Mouse (Mus musculus) kidney, postnatal 36 days (tissue): ENCODE data around the gene Fam114a2.
A peak's percentile ranks its signal among the peaks of the same experiment; 100 is the strongest.
"Not testable (repeated sequence)": the region's sequence is repeated elsewhere in the genome, so short reads cannot be mapped to it uniquely, and the experiment has no call there.

Experiments used
- DNase-seq, 2 experiments: peaks; one replicate each; pipeline ENCODE4 v3.0.0; 2021 to 2022; ENCODE audit warnings: mixed read lengths in 2 of 2

Fam114a2 gene

DNA sequence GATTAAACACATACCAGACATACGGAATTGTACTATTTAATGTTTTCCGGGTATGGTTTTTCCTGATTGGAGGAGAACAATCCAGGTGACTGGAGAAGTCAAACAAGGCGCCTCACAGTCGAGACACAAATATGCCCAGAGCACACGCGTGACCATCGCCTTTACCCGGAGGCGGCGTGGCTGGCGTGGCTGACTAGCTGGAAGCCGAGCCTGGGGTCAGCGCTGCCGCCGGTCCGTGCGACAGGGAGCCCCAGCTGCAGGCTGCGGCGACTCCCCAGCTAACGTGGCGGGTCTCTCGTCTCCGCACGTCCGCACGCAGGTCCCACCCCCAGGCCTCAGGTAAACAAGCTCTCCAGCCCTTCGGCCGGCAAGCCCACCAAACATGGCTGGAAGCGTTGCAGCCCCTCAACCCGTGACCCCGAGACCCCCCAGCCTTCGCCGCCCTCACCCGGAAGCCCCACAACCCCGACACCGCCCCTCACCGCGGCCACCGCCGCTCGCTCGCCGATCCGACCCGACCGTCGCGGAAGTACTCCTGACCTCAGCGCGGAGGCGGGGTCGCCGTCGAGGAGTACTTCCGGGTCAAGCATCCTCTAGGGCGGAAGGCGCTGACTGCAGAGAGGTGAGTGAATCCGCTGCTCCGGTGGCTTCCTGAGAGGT is at the start of gene Fam114a2, which contains the start of gene Mfap3:
Fam114a2 (minus strand) TSS at position 527 of the 660 bp plus-strand sequence.
Mfap3 (plus strand) TSS at position 574 of the 660 bp plus-strand sequence.
- peak; percentile 93 to 98 for DNase-seq

DNA sequence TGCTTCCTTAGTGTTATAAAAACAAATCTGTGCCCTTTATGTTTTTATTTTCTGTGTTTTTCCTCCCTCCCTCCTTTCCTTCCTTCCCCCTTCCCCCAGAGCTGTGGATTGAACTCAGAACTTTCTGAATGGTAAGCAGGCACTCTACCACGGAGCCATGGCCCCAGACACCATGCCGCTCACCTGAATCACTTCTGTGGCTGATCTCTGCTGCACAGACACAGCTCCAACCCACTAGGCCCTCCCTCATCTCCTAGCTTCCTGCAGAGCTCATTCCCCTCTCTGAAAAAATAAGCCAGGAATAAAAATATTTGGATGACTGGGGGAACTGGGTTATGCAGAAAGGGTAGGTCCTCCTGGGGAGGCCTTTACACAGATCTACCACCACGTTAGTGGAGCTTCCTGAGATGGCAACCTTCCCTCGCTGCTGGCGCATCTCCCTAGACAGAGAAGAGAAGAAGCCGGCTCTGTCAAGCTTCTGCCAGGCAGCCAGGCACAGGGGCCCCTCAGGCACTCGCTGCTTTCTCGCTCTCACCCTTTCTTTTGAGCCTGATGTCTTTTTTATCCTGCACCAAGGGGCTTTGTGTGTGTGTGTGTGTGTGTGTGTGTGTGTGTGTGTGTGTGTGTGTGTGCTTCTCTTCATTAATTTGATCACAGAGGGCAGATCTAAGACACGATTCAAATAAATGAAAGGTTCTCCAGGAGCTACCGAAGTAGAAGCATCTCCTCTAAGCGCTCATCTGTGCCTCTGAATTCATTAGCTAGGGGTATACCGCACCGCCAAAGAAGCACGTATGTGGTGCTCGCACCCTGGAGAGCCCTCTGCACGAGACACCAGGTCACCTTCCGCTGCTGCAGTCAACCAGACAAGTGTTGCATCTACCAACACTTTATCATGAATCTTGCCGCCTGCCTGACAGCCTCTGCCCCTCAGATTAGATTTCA is 47.9 kb upstream of the Fam114a2 start:
- DNase-seq, result no peak

- no peak for DNase-seq
Observed at GRCm38 (mm10) chr11:57564564-57564963, 46.1 kb upstream of the Fam114a2 start.

- DNase-seq, result not testable (repeated sequence)
Observed at GRCm38 (mm10) chr11:57557936-57558335, 39.5 kb upstream of the Fam114a2 start.

- DNase-seq, result no peak
Observed at GRCm38 (mm10) chr11:57553015-57553780, 34.8 kb upstream of the Fam114a2 start.

DNA sequence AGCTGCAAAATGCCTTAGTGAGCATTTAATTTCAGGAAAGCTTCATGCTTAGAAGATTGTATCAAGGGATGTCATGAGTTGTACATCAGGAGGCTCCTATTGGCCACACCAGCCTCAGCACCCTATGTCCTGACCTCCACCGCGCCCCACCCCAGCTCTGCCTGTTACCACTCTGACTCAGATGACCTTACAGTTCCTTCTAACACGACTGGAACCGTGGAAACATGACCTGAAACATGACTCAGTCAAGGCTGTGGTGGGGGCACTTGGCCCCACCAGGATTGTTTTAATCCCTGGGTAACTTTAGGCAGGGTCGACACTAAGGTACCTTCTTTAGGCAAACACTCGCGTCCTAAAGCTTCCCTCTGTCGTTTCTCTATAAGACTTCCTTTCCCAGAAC is 32.6 kb upstream of the Fam114a2 start:
- no peak for DNase-seq

DNA sequence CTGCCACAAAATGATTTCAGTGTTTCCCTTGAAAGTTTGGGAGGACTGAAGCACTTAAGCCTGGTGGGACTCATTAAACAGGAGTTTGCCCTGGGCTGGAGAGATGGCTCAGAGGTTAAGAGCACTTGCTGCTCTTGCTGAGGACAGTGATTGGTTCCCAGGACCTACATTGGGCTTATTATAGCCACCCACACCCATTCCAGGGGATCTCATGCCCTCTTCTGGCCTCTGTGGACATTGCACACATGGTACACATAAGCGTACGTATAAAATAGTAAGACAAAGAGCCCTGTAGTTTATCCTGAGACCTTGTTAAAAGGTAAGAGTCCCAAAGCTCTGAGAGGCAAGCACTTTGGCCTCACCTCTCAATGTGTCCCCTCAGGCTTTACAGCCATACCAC is 31.8 kb upstream of the Fam114a2 start:
- DNase-seq, result peak in 1 of 2 experiments; percentile 19

GRCm38 (mm10) chr11:57548618-57549550 is 30.5 kb upstream of the Fam114a2 start:
- peak; percentile 66 to 89 for DNase-seq

DNA sequence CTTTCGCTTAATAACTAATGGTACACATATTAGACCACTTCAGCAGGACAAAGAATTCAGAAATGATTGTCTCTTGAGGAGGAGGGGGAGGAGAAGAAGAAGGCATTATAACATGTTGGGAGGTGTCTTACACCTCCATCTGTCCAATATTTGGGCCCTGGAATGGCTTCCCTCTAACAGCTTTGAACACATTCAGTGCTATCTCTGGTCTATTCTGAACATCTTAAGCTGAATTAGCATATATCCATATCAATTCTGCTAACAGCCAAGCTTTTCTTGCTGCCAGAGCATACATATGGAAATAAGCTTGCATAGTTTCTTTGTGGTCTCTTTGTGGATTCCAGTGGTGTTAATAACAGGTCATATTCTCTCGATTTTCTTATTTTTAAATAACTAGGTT is 22.3 kb upstream of the Fam114a2 start:
- no peak for DNase-seq

GRCm38 (mm10) chr11:57539841-57540418 is 21.5 kb upstream of the Fam114a2 start:
- DNase-seq, result no peak

DNA sequence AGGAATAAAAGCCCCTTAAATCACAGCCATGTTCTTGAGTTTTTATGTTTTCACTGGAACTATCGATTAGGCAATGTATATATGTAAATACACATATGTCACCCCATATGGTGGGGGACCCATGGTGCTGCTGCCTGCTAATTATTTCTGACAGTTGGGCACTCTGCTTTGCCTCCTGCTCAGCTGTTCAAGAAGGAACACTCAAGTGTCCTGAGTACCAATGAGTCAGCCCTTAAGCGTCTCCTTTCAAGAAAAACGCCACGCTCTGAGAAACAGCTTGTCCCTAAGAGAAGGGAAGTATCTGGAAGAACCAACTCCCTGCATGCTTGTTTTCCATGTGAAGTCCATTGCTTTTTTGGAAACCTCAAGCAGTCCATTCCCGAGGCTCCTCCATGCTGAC is 17.5 kb upstream of the Fam114a2 start:
- DNase-seq, result no peak

- DNase-seq, result no peak
Observed at GRCm38 (mm10) chr11:57532306-57532705, 13.9 kb upstream of the Fam114a2 start.

DNA sequence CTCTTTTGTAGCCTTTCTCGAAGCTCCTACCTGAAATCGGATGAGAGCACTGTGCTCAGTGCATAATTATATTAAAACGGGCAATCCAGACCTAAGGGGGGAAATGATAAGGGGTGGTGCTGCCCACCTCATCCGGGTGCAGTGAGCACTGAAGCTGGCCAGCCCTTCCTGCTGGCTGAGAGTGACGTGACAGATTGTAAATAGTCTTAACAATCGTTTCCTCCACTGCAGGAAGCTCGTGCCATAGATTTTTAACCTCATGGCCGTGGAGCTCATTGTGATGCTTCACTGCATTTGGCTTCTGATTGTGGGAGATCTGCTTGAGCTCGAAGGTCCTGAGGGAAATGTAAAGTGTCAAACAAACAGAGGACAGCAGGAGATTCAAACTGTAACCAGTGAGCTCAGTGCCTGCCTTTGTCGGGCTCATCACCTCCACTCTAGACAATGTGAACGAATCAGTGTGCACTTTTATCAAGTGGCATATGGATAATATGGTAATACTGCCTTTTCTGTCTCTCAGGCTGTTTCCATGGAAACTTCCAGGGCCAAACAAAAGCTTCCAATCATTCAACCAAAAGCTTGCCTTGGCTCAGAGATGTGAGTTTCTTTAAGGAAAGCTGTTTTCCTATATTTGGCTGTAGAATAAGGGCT is 13.0 kb upstream of the Fam114a2 start:
- peak; percentile 20 to 22 for DNase-seq

- no peak for DNase-seq
Observed at GRCm38 (mm10) chr11:57529111-57529510, 10.7 kb upstream of the Fam114a2 start.

- no peak for DNase-seq
Observed at GRCm38 (mm10) chr11:57527506-57527905, 9.1 kb upstream of the Fam114a2 start.

DNA sequence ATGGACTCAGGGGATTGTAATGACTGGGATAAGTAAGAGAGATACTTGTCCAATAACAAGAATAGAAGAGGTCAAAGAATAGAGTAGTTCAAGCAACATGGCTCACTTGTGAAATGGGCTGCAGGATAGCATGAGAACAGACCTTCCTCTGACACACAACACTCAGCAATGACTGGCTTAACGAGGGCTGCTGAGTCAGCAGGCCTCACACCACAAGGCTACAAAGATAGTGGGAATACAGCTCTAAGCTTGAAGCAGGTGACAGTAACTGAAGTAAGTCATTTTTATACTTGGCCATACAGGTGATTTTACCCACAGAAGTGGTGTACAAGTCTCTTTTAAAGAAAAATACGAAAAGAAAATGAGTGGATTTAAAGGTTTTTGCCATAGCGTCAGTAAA is 7.5 kb upstream of the Fam114a2 start:
- no peak for DNase-seq

GRCm38 (mm10) chr11:57524597-57524996 is 6.2 kb upstream of the Fam114a2 start:
- DNase-seq, result peak; percentile 22 to 37

DNA sequence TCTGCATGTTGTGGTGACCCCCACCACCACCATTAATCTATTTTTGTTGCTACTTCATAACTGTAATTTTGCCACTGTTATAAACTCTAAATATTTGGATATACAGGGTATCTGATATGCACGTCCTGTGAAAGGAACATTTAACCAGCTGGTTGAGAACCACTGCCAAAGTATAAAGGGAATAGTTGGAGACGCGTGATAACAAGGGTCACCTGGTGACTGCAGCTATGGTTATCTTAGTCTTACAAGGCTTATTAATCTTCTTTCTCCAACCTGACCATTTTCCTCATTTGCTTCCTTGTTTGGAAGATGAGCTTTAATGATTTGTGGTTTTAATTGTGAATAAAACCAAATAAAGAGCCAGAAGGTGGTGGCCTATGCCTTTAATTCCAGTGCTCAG is 5.0 kb upstream of the Fam114a2 start:
- DNase-seq, result no peak

DNA sequence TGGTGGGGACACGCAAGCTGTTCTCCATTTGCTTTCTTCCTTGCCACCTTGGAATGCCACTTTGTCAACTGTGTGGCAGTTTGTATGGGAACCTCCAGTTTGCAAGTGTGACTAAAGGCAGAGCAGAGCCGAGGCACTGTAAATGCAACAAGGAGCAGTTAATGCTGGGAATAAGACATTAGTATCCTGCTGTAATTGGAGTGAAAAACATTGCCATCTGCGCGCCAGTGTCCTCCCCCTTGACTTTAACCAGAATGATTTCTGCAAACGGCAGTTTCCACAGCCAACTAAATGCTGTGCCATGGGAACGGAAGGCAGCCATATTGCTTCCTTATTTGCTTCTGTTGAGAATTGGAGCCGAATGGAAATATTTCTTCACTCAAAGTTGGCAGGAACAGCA is 3.6 kb upstream of the Fam114a2 start:
- peak in 1 of 2 experiments; percentile 12 for DNase-seq

- DNase-seq, result no peak
Observed at GRCm38 (mm10) chr11:57521206-57521605, 2.8 kb upstream of the Fam114a2 start.

GRCm38 (mm10) chr11:57519304-57519703 is 887 bp upstream of the Fam114a2 start:
- no peak for DNase-seq
